Comparison of ENCODE assay signal across 21 mouse cellular contexts in genomic region chr16:23294747-23295146, GRCm38 (mm10).
DNase-seq lines count a peak whose midpoint lies in the region; ATAC-seq lines count a peak whose summit lies in the region.
"Had no signal": no experiment of that assay in that cellular context is flagged by ENCODE, and none has a peak within 500 bp of the region (broad histone marks: within the 10 kb centered on the region; RNA-seq: fewer than 3 reads in every experiment).

No protein-coding gene starts in this region.

- DNase-seq in heart, embryonic 10.5 days (ENCODE audit: low spot score), result peak; percentile 10
- DNase-seq in heart, adult 18-20 months, result no peak
- DNase-seq in lung, postnatal 14 days, result no peak
- no peak for DNase-seq in spleen, postnatal 14 days (ENCODE audit: low spot score in 2 of 2)
- DNase-seq: adrenal gland, postnatal 10 days; cerebellum, adult 11 months; cerebellum, adult 8-10 months; cerebellum, postnatal 14 days; embryo, embryonic 11 days; gastrocnemius, adult 2 months; gastrocnemius, postnatal 25 days; heart, postnatal 10 days; heart, postnatal 4 days had no signal

- no peaks in the 10 kb centered on the region for H3K27me3 ChIP-seq in heart, embryonic 10.5 days (ENCODE audit: insufficient read depth, poor library complexity, severe bottlenecking)
- H3K27me3 ChIP-seq in lung, embryonic 15.5 days, result no peaks in the 10 kb centered on the region
- H3K27me3 ChIP-seq in liver, embryonic 15.5 days, result no peaks in the 10 kb centered on the region
- H3K27me3 ChIP-seq: embryonic facial prominence, embryonic 12.5 days; forebrain, embryonic 13.5 days; hindbrain, embryonic 12.5 days had no signal

- H3K4me3 ChIP-seq in heart, embryonic 10.5 days, result no peak overlapping the region
- H3K4me3 ChIP-seq in lung, embryonic 15.5 days, result no peak overlapping the region
- no peak overlapping the region for H3K4me3 ChIP-seq in liver, embryonic 15.5 days (replicated peaks)
- H3K4me3 ChIP-seq: embryonic facial prominence, embryonic 12.5 days; forebrain, embryonic 13.5 days; gastrocnemius, adult 2 months; hindbrain, embryonic 12.5 days had no signal

- no peak overlapping the region for H3K27ac ChIP-seq in heart, embryonic 10.5 days
- H3K27ac ChIP-seq in lung, embryonic 15.5 days, result peak overlapping the region; percentile 72; the same call in 1 of the 2 replicates
- H3K27ac ChIP-seq in liver, embryonic 15.5 days (replicated peaks), result peak overlapping the region; percentile 68; the same call in 1 of the 2 replicates
- H3K27ac ChIP-seq: embryonic facial prominence, embryonic 12.5 days; forebrain, embryonic 13.5 days; hindbrain, embryonic 12.5 days had no signal

- no peak for ATAC-seq in lung, embryonic 15.5 days (ENCODE audit: borderline replicate concordance, extremely low read depth, low FRiP score, low TSS enrichment)
- peak; percentile 35 for ATAC-seq in CD4-positive, CD25-positive, alpha-beta regulatory T cell, adult 4 months
- peak; percentile 9; the same call in 1 of the 2 replicates for ATAC-seq in liver, embryonic 15.5 days (ENCODE audit: insufficient read depth)
- ATAC-seq in erythroblast, adult 5-6 weeks (replicated peaks; ENCODE audit: low FRiP score, poor library complexity, severe bottlenecking), result no peak
- ATAC-seq: forebrain, embryonic 13.5 days; hindbrain, embryonic 16.5 days had no signal

- no peak overlapping the region for H3K9ac ChIP-seq in lung, embryonic 15.5 days
- no peak overlapping the region for H3K9ac ChIP-seq in liver, embryonic 15.5 days
- H3K9ac ChIP-seq: embryonic facial prominence, embryonic 12.5 days; forebrain, embryonic 13.5 days; hindbrain, embryonic 12.5 days had no signal

- H3K4me2 ChIP-seq in lung, embryonic 15.5 days, result no peak overlapping the region
- H3K4me2 ChIP-seq in liver, embryonic 15.5 days, result no peak overlapping the region
- H3K4me2 ChIP-seq: embryonic facial prominence, embryonic 12.5 days; forebrain, embryonic 13.5 days; hindbrain, embryonic 12.5 days had no signal

- WGBS in heart, embryonic 10.5 days, result 89% methylated on average over 6 of the region's 6 CpGs
- 75% methylated on average over 6 of the region's 6 CpGs for WGBS in lung, embryonic 15.5 days
- WGBS in liver, embryonic 15.5 days (ENCODE audit: insufficient replicate concordance), result 60% methylated on average over 6 of the region's 6 CpGs

- no peaks in the 10 kb centered on the region for H3K36me3 ChIP-seq in heart, embryonic 10.5 days
- H3K36me3 ChIP-seq in lung, embryonic 15.5 days, result no peaks in the 10 kb centered on the region
- no peaks in the 10 kb centered on the region for H3K36me3 ChIP-seq in liver, embryonic 15.5 days (replicated peaks)
- H3K36me3 ChIP-seq: embryonic facial prominence, embryonic 12.5 days had no signal

- H3K4me1 ChIP-seq in heart, embryonic 10.5 days, result no peaks in the 10 kb centered on the region
- H3K4me1 ChIP-seq in lung, embryonic 15.5 days, result peaks cover 47% of the 10 kb centered on the region
- H3K4me1 ChIP-seq in liver, embryonic 15.5 days (replicated peaks), result 0 out of 2 replicates have a peak, but pooled peaks cover 2% of the 10 kb centered on the region
- H3K4me1 ChIP-seq: embryonic facial prominence, embryonic 12.5 days; forebrain, embryonic 13.5 days; hindbrain, embryonic 12.5 days had no signal

- no peaks in the 10 kb centered on the region for H3K9me3 ChIP-seq in heart, embryonic 10.5 days
- no peaks in the 10 kb centered on the region for H3K9me3 ChIP-seq in lung, embryonic 15.5 days
- no peaks in the 10 kb centered on the region for H3K9me3 ChIP-seq in liver, embryonic 15.5 days (replicated peaks)
- H3K9me3 ChIP-seq: embryonic facial prominence, embryonic 12.5 days; forebrain, embryonic 13.5 days; hindbrain, embryonic 12.5 days had no signal

Comparison
In these comparisons a context has a peak if more than half of its experiments do, and no peak if none do; other contexts are left out.
1. ATAC-seq: peak in CD4-positive, CD25-positive, alpha-beta regulatory T cell, adult 4 months (single experiment) and liver, embryonic 15.5 days (single experiment); none in lung, embryonic 15.5 days (single experiment) and erythroblast, adult 5-6 weeks (single experiment).